Mouse (Mus musculus) ES-Bruce4 (cell line): ENCODE results near the gene Naxe.

ENCODE experiments used
- CTCF ChIP-seq: IDR thresholded peaks from one replicate; pipeline ENCODE4 v1.8.1; 2011; ENCODE audit warnings: low read depth, low read length
- EP300 ChIP-seq: IDR thresholded peaks from 2 replicates; pipeline ENCODE4 v1.6.1; 2011; ENCODE audit warnings: low read depth, low read length; ENCODE audit not compliant: insufficient read depth

- TF ChIP-seq EP300 (no peak), CTCF (no peak)
These were observed 31.8 kb upstream of the Naxe start for GRCm38 (mm10) chr3:88090106-88090505.
